In the genomic region with DNA sequence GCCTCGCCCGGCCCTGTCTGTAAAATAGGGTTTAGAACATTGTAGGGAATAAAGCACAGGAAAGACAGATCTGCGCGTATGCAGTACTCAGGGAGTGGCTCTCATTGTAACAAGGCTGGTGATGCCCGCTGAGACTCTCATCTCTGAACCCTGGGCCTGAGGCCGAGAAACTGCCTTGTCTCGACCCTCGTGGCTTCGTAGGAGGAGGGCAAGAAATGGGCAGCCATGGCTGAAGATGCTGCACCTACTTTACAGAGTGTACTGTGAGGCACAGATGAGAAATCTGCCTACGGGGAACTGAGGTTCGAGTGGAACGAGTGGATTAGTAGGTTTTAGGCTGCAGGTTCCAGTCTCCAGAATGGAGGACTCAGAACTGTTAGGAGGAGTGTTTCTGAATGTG, we compare ENCODE assay signal across 7 mouse cellular contexts. TPM values are rescaled to one million over a fixed set of nuclear protein-coding genes. Genes with fewer than 3 reads are reported as not detected.
A peak's percentile ranks its signal among the peaks of the same experiment; 100 is the strongest.
DNase-seq lines count a peak whose midpoint lies in the region; ATAC-seq and TF ChIP-seq lines count a peak whose summit lies in the region.

No protein-coding gene starts in this region.

- DNase-seq in lung, adult 18-20 months: no peak
- no peak for DNase-seq in limb, embryonic 14.5 days (ENCODE audit: low spot score)
- DNase-seq in MN1 (ENCODE audit: low spot score): no peak
- DNase-seq in cerebellum, postnatal 4 days (ENCODE audit: low spot score in 2 of 2): no peak

- no peak for TF ChIP-seq POLR2A in limb, embryonic 14.5 days (IDR thresholded peaks at IDR 0.05; ENCODE audit: borderline replicate concordance, extremely low read depth, insufficient read depth, insufficient read length)

- 22% methylated on average over 12 of the region's 12 CpGs for WGBS in lung, embryonic 15.5 days
- WGBS in forebrain, embryonic 16.5 days: 13% methylated on average over 12 of the region's 12 CpGs
- WGBS in limb, embryonic 14.5 days: 23% methylated on average over 12 of the region's 12 CpGs
- WGBS in stomach, embryonic 14.5 days: 23% methylated on average over 12 of the region's 12 CpGs

- no peak overlapping the region for H3K27ac ChIP-seq in lung, embryonic 15.5 days
- H3K27ac ChIP-seq in forebrain, embryonic 16.5 days (ENCODE audit: low read length): no peak overlapping the region; the same call in 1 of the 2 replicates
- H3K27ac ChIP-seq in limb, embryonic 14.5 days (replicated peaks; ENCODE audit: low read depth, low read length): no peak overlapping the region
- no peak overlapping the region for H3K27ac ChIP-seq in stomach, embryonic 14.5 days (ENCODE audit: low read length)

- no peak for ATAC-seq in lung, embryonic 15.5 days (ENCODE audit: borderline replicate concordance, extremely low read depth, low FRiP score, low TSS enrichment)
- peak; percentile 8; the same call in 1 of the 2 replicates for ATAC-seq in forebrain, embryonic 16.5 days
- no peak for ATAC-seq in limb, embryonic 14.5 days (ENCODE audit: low FRiP score, low read depth)
- no peak for ATAC-seq in stomach, embryonic 14.5 days (ENCODE audit: insufficient number of reproducible peaks, insufficient read depth, low FRiP score, low read depth)

- no peak overlapping the region for H3K9ac ChIP-seq in lung, embryonic 15.5 days
- peak overlapping the region; percentile 87 for H3K9ac ChIP-seq in forebrain, embryonic 16.5 days (replicated peaks; ENCODE audit: low read depth, low read length)
- no peak overlapping the region for H3K9ac ChIP-seq in limb, embryonic 14.5 days (ENCODE audit: low read depth, low read length, severe bottlenecking)
- H3K9ac ChIP-seq in stomach, embryonic 14.5 days (replicated peaks; ENCODE audit: low read depth, low read length): no peak overlapping the region

- H3K4me1 ChIP-seq in lung, embryonic 15.5 days: peaks cover 17% of the 10 kb centered on the region
- H3K4me1 ChIP-seq in forebrain, embryonic 16.5 days (replicated peaks; ENCODE audit: control insufficient read depth, insufficient read depth, low read length): peaks cover 27% of the 10 kb centered on the region
- H3K4me1 ChIP-seq in limb, embryonic 14.5 days (ENCODE audit: control insufficient read depth, insufficient read depth, low read length): peaks cover 13% of the 10 kb centered on the region
- peaks cover 6% of the 10 kb centered on the region; the same call in 1 of the 2 replicates for H3K4me1 ChIP-seq in stomach, embryonic 14.5 days (ENCODE audit: control insufficient read depth, insufficient read depth, low read length)

- H3K27me3 ChIP-seq in lung, embryonic 15.5 days: peaks cover 80% of the 10 kb centered on the region
- peaks cover 31% of the 10 kb centered on the region for H3K27me3 ChIP-seq in forebrain, embryonic 16.5 days (replicated peaks; ENCODE audit: control insufficient read depth, insufficient read depth, low read length)
- peaks cover 42% of the 10 kb centered on the region for H3K27me3 ChIP-seq in limb, embryonic 14.5 days (ENCODE audit: control insufficient read depth, insufficient read depth, low read length)
- peaks cover 41% of the 10 kb centered on the region for H3K27me3 ChIP-seq in stomach, embryonic 14.5 days (ENCODE audit: control insufficient read depth, insufficient read depth, low read length)

- H3K9me3 ChIP-seq in lung, embryonic 15.5 days: no peaks in the 10 kb centered on the region
- no peaks in the 10 kb centered on the region for H3K9me3 ChIP-seq in forebrain, embryonic 16.5 days (ENCODE audit: control insufficient read depth, low read length)
- no peaks in the 10 kb centered on the region for H3K9me3 ChIP-seq in limb, embryonic 14.5 days (ENCODE audit: control insufficient read depth, low read length)
- no peaks in the 10 kb centered on the region for H3K9me3 ChIP-seq in stomach, embryonic 14.5 days (ENCODE audit: control insufficient read depth, low read depth, low read length)

- peak overlapping the region; percentile 50 for H3K4me3 ChIP-seq in lung, embryonic 15.5 days
- peak overlapping the region; percentile 58 for H3K4me3 ChIP-seq in forebrain, embryonic 16.5 days (replicated peaks; ENCODE audit: low read length)
- H3K4me3 ChIP-seq in limb, embryonic 14.5 days (replicated peaks; ENCODE audit: low read length): peak overlapping the region; percentile 53
- peak overlapping the region; percentile 51 for H3K4me3 ChIP-seq in stomach, embryonic 14.5 days (ENCODE audit: low read depth, low read length)

- no peaks in the 10 kb centered on the region for H3K36me3 ChIP-seq in lung, embryonic 15.5 days
- no peaks in the 10 kb centered on the region for H3K36me3 ChIP-seq in forebrain, embryonic 16.5 days (ENCODE audit: control insufficient read depth, insufficient read depth)
- no peaks in the 10 kb centered on the region for H3K36me3 ChIP-seq in limb, embryonic 14.5 days (ENCODE audit: control insufficient read depth, insufficient read depth, low read length)
- H3K36me3 ChIP-seq in stomach, embryonic 14.5 days (ENCODE audit: control insufficient read depth, insufficient read depth, low read length): no peaks in the 10 kb centered on the region

- peak overlapping the region; percentile 90 for H3K4me2 ChIP-seq in lung, embryonic 15.5 days
- H3K4me2 ChIP-seq in forebrain, embryonic 16.5 days (ENCODE audit: low read length): peak overlapping the region; percentile 92
- peak overlapping the region; percentile 97 for H3K4me2 ChIP-seq in limb, embryonic 14.5 days (replicated peaks; ENCODE audit: low read depth, low read length, severe bottlenecking)
- H3K4me2 ChIP-seq in stomach, embryonic 14.5 days (replicated peaks; ENCODE audit: low read depth, low read length): peak overlapping the region; percentile 99

RNA-seq across cellular contexts. Expression of a gene that starts 36.7 kb away (rescaled TPM):
- 0.09 and 0.23 TPM in 2 replicates for polyA plus RNA-seq in lung, embryonic 15.5 days (2015; fragmentation: Nextera tagmentation; extraction: Ambion mirVana)
- 2.1 and 2.9 TPM in 2 replicates for polyA plus RNA-seq in forebrain, embryonic 16.5 days (2015; fragmentation: Nextera tagmentation; extraction: Ambion mirVana)
- 11.9 and 12.9 TPM in 2 replicates for polyA plus RNA-seq in limb, embryonic 14.5 days (2012; rRNA removed)
- 19.1 and 20.7 TPM in 2 replicates for polyA plus RNA-seq in limb, embryonic 14.5 days (2014; fragmentation: Nextera tagmentation; extraction: Ambion mirVana)
- polyA plus RNA-seq in stomach, embryonic 14.5 days (2014; fragmentation: Nextera tagmentation; extraction: Ambion mirVana): 0.07 and 0.10 TPM in 2 replicates
